Mouse (Mus musculus): ENCODE data around the gene Lat2. TPM values are rescaled to one million over a fixed set of nuclear protein-coding genes. Genes with fewer than 3 reads are reported as not detected.

Lat2 gene
- polyA plus RNA-seq, 1 experiment from 2014 or later, result 2.5 TPM

GRCm38 (mm10) chr5:134552110-134552972 is 62.5 kb downstream of the Lat2 start, which contains the start of gene Clip2:
Gene Clip2 (minus strand): TSS chr5:134552434.
- WGBS, result 2% methylated on average over 61 of the region's 61 CpGs
- Histone ChIP-seq H3K4me2 (peak within 1 kb of the TSS; percentile 94), H3K9me3 (replicated peaks) (no peaks in the 10 kb centered on the region), H3K4me1 (replicated peaks) (peaks cover 45% of the 10 kb centered on the region), H3K27me3 (no peaks in the 10 kb centered on the region), H3K36me3 (no peaks in the 10 kb centered on the region), H3K27ac (peak within 1 kb of the TSS; percentile 85), H3K4me3 (peak within 1 kb of the TSS; percentile 69), H3K9ac (peak within 1 kb of the TSS; percentile 86)
- ATAC-seq (replicated peaks; ENCODE audit: insufficient number of reproducible peaks, insufficient read depth, low FRiP score, low read depth), result peak; percentile 93

GRCm38 (mm10) chr5:134551233-134552109 is 63.4 kb downstream of the Lat2 start:
- 4% methylated on average over 52 of the region's 52 CpGs for WGBS
- Histone ChIP-seq H3K4me1 (replicated peaks) (peaks cover 49% of the 10 kb centered on the region), H3K9ac (peak overlapping the region; percentile 86), H3K4me2 (peak overlapping the region; percentile 94), H3K27ac (peak overlapping the region; percentile 85), H3K9me3 (replicated peaks) (no peaks in the 10 kb centered on the region), H3K36me3 (no peaks in the 10 kb centered on the region), H3K27me3 (no peaks in the 10 kb centered on the region), H3K4me3 (peak overlapping the region; percentile 69)
- ATAC-seq (replicated peaks; ENCODE audit: insufficient number of reproducible peaks, insufficient read depth, low FRiP score, low read depth), result peak; percentile 5; the same call in 1 of the 2 replicates

DNA sequence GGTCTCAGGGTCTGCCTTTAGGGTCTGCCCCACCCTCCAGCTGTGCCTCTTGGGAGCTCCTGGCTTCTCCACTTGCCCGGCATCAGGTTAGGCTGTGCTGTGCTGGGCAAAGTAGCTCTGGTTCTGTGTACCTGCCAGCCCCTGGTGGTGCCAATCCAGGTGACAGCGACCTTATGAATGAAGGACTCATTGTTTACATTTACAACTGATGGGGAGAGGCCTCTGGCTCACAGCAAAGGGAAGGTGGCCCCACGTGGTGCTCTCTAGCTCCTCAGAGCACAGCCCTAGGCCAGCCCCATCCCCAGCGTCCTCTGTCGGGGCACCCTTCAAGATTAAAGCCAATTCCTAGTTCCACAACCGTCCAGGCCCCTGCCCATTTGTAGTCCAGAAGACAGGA is 64.0 kb downstream of the Lat2 start:
- 24% methylated on average over 6 of the region's 6 CpGs for WGBS
- Histone ChIP-seq H3K4me3 (peak overlapping the region; percentile 69), H3K36me3 (no peaks in the 10 kb centered on the region), H3K9me3 (replicated peaks) (no peaks in the 10 kb centered on the region), H3K27ac (peak overlapping the region; percentile 85), H3K9ac (peak overlapping the region; percentile 86), H3K27me3 (no peaks in the 10 kb centered on the region), H3K4me1 (replicated peaks) (peaks cover 47% of the 10 kb centered on the region), H3K4me2 (peak overlapping the region; percentile 94)
- no peak for ATAC-seq (replicated peaks; ENCODE audit: insufficient number of reproducible peaks, insufficient read depth, low FRiP score, low read depth)

Small RNAs within 50 kb of the gene (microRNA-seq; reads per million reads assigned to microRNA genes)
- gene Mir7228, result 0.63 reads per million

Other genes starting within 250 kb of the Lat2 start
- gene Gtf2ird1, start 158.3 kb downstream of the Lat2 start, polyA plus RNA-seq (2015; fragmentation: Nextera tagmentation; extraction: Ambion mirVana), result 47.3 and 57.5 TPM in 2 replicates
- 1.4 and 1.8 TPM in 2 replicates for gene Clip2, start 62.6 kb downstream of the Lat2 start, polyA plus RNA-seq (2015; fragmentation: Nextera tagmentation; extraction: Ambion mirVana)
- gene Syna, start 54.9 kb downstream of the Lat2 start, polyA plus RNA-seq (2015; fragmentation: Nextera tagmentation; extraction: Ambion mirVana), result 0.06 TPM in 1 of 2 replicates, not detected in the other
- 156 and 190 TPM in 2 replicates for gene Rfc2, start 33.7 kb downstream of the Lat2 start, polyA plus RNA-seq (2015; fragmentation: Nextera tagmentation; extraction: Ambion mirVana)
- gene Eif4h, start 24.5 kb upstream of the Lat2 start, polyA plus RNA-seq (2015; fragmentation: Nextera tagmentation; extraction: Ambion mirVana), result 273 and 345 TPM in 2 replicates
- gene Limk1, start 73.6 kb upstream of the Lat2 start, polyA plus RNA-seq (2015; fragmentation: Nextera tagmentation; extraction: Ambion mirVana), result 3.3 and 5.4 TPM in 2 replicates
- 683 and 1,118 TPM in 2 replicates for gene Eln, start 132.3 kb upstream of the Lat2 start, polyA plus RNA-seq (2015; fragmentation: Nextera tagmentation; extraction: Ambion mirVana)

Measured in heart, embryonic 15.5 days (tissue).